Mouse (Mus musculus): ENCODE measurements around the gene Scn1b. TPM values are rescaled to one million over a fixed set of nuclear protein-coding genes. Genes with fewer than 3 reads are reported as not detected.
A peak's percentile ranks its signal among the peaks of the same experiment; 100 is the strongest.

Scn1b gene
- polyA plus RNA-seq, 1 experiment from 2014 or later, result 0.25 TPM

DNA sequence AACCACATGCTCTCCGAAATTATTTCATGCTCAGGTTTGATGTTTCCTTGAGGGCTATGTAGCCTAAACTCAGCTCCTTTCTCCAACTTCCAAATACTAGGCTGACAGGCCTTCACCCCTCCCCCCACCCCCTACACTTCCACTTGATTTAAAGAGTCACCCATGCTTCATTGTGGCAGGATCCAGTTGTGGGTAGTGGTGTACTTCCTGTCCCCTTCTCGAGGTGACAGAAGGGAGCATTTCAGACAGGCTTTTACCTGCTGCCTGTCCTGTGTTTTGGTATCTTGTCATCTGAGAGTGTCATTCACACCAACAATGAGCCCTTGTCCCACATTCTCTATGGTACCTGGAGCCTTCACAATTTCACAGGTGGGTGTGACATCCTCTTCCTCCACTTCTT is 39.5 kb downstream of the Scn1b start:
- peak overlapping the region; percentile 40; the same call in 1 of the 2 replicates for H3K27ac ChIP-seq
- 85% methylated on average over 2 of the region's 2 CpGs for WGBS
- H3K36me3 ChIP-seq (replicated peaks), result no peaks in the 10 kb centered on the region
- no peak overlapping the region for H3K4me3 ChIP-seq
- H3K27me3 ChIP-seq (ENCODE audit: poor library complexity, severe bottlenecking), result no peaks in the 10 kb centered on the region
- no peak for DNase-seq (ENCODE audit: extremely low spot score, low spot score)
- H3K4me1 ChIP-seq, result peaks cover 34% of the 10 kb centered on the region
- no peaks in the 10 kb centered on the region; the same call in 1 of the 2 replicates for H3K9me3 ChIP-seq

DNA sequence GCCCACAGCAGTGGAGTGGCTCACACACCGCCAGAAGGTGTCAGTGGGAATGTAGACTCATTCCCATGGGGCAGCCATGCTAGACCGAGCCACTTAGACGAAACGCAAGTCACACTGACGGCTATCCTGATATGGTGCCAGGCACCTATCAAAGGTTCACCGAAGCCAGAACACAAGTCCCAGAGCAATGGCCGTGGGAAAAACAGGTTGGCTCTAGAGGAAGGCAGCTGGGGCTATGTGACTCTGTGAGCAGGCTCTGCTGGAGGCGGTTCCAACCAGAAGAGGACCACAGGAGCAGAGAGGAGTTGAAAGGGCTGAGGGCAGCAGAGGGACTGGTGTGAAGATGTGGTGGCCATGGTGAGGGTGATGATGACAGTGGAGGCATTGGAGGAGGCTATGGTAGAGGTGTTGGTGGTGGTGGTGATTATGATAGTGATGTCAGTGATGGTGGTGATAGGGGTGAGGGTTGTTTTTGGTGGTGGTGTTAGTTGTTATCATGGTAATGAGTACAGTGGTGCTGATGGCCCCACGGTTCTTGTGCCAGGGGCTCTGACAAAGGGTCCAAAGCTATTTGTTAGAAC is 40.5 kb downstream of the Scn1b start:
- peaks cover 34% of the 10 kb centered on the region for H3K4me1 ChIP-seq
- H3K36me3 ChIP-seq (replicated peaks), result no peaks in the 10 kb centered on the region
- H3K27me3 ChIP-seq (ENCODE audit: poor library complexity, severe bottlenecking), result no peaks in the 10 kb centered on the region
- WGBS, result 90% methylated on average over 9 of the region's 9 CpGs
- no peak for DNase-seq (ENCODE audit: extremely low spot score, low spot score)
- peak overlapping the region; percentile 60 for H3K27ac ChIP-seq
- H3K4me3 ChIP-seq, result no peak overlapping the region
- no peaks in the 10 kb centered on the region; the same call in 1 of the 2 replicates for H3K9me3 ChIP-seq

DNA sequence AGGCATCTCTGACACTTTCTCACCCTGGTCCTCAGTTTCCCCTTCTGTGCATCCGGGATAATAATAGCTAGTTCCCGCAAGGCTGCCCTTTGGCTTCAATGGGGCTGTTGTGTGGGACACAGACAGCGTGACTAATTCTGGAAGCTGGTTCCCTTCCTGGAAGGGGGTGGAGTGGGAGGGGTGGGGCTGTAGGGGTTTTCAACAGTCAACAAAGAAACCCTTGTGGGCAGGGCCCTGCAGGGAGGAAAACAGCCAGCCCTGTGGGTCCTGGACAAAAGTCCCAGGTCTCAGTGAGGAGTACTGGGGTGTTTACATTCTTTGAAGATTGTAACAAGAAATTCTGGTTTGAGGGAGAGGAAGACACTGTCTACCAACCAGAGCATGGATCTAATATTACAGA is 41.6 kb downstream of the Scn1b start:
- Histone ChIP-seq H3K4me1 (peaks cover 34% of the 10 kb centered on the region), H3K4me3 (no peak overlapping the region), H3K27me3 (ENCODE audit: poor library complexity, severe bottlenecking) (no peaks in the 10 kb centered on the region), H3K36me3 (replicated peaks) (no peaks in the 10 kb centered on the region), H3K27ac (peak overlapping the region; percentile 60), H3K9me3 (no peaks in the 10 kb centered on the region; the same call in 1 of the 2 replicates)
- no peak for DNase-seq (ENCODE audit: extremely low spot score, low spot score)
- WGBS, result 42% methylated on average over 3 of the region's 3 CpGs

DNA sequence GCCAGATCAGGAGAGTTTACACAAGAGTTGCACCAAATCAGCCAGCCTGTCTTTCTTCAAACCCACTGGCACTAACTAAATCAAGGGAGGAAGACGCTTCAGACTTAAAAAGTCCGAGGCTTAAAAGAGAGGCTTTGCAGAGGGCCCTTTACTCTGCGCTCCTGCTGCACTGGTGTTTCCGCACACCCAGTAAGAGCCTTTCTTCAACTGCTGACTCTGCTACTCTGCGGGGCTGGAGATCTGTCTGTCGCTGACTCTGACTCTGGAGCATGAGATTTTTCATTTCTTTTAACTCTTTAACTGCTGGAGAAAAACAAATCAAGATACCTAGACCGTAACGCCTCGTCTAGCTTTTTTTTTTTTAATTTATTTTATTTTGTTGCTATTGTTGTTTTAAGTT is 42.7 kb downstream of the Scn1b start:
- Histone ChIP-seq H3K9me3 (no peaks in the 10 kb centered on the region), H3K4me3 (no peak overlapping the region), H3K27ac (peak overlapping the region; percentile 76; the same call in 1 of the 2 replicates), H3K4me1 (peaks cover 34% of the 10 kb centered on the region), H3K36me3 (replicated peaks) (no peaks in the 10 kb centered on the region), H3K27me3 (ENCODE audit: poor library complexity, severe bottlenecking) (no peaks in the 10 kb centered on the region)
- no peak for DNase-seq (ENCODE audit: extremely low spot score, low spot score)
- 68% methylated on average over 9 of the region's 9 CpGs for WGBS

DNA sequence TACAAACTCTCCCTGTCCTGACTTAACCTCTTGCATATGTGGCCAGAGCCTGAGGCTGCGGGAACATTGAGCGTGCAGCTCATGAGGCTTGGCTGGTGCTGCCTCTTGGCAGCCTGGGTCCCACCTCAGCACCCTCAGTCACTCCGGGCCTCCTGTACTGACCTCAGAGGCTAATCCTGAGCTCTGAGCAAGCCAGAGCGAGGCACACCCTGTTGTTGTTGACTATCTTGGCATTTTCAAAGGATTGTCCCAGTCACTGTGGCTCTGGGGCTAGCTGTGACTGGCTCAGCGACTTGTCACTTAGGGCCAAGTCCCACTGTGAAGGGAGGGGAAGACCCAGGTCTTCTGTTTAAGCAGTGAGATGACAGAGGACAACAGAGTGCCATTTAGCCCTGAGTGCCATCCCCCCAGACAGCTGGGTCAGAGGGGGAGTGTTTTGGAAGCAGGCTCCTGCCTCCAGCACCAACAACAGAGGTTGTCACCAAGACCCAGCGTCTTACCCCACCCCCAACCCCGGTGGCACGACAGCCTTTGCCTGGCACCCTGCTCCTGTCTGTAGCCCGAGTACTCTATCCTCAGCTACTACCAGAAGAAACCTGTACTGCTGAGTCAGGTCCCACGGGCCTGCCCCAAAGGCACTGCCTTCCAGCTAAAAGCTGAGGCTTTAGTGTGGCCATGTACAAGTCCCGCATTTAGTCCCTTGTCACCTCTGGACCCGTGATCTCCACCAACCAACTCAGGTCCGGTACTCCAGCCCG is 43.8 kb downstream of the Scn1b start:
- WGBS, result 63% methylated on average over 14 of the region's 14 CpGs
- H3K9me3 ChIP-seq, result no peaks in the 10 kb centered on the region
- no peak overlapping the region for H3K4me3 ChIP-seq
- peak overlapping the region; percentile 76 for H3K27ac ChIP-seq
- no peak for DNase-seq (ENCODE audit: extremely low spot score, low spot score)
- no peaks in the 10 kb centered on the region for H3K36me3 ChIP-seq (replicated peaks)
- peaks cover 34% of the 10 kb centered on the region for H3K4me1 ChIP-seq
- H3K27me3 ChIP-seq (ENCODE audit: poor library complexity, severe bottlenecking), result no peaks in the 10 kb centered on the region

DNA sequence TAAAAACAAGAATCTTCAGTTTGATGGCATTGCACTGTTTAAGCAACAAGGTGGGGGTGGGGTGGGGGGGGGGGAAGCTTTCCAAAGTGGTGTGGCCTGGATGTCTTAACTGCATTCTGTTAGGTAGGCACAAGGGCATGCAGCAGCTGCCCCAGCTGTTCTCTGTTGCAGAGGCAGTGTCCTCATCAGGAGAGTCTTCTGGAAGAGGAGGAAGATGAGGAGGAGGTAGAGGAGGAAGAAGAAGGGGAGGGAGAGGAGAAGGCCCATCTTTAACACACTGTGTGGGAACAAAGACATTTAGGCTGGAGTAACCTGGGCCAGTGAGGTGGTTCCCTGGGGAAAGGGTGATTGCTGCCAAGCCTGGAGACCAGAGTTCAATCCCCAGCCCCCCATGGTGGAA is 44.7 kb downstream of the Scn1b start:
- no peak overlapping the region for H3K27ac ChIP-seq
- peaks cover 42% of the 10 kb centered on the region for H3K4me1 ChIP-seq
- no peaks in the 10 kb centered on the region for H3K36me3 ChIP-seq (replicated peaks)
- no peak for DNase-seq (ENCODE audit: extremely low spot score, low spot score)
- H3K4me3 ChIP-seq, result no peak overlapping the region
- no peaks in the 10 kb centered on the region for H3K9me3 ChIP-seq
- H3K27me3 ChIP-seq (ENCODE audit: poor library complexity, severe bottlenecking), result no peaks in the 10 kb centered on the region

DNA sequence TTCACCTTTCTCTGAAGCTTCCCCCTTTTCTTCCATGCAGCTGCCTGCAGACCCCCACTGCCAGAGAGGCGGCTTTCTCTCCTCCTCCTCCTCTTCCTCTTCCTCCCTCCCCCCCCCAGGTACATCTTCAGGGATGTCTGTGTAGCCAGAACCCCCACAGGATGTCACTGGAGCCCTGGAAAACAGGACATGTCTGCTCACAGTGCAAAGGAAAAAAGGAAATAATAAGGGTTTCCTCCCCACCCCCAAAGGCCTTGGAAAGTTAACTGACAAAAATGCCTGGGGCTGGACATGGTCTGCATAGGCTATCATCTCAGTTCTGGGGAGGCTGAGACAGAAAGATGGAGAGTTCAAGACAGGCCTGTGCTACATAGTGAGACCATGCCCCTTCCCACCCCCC is 45.7 kb downstream of the Scn1b start:
- no peaks in the 10 kb centered on the region for H3K27me3 ChIP-seq (ENCODE audit: poor library complexity, severe bottlenecking)
- peaks cover 49% of the 10 kb centered on the region for H3K4me1 ChIP-seq
- no peak overlapping the region for H3K4me3 ChIP-seq
- H3K9me3 ChIP-seq, result no peaks in the 10 kb centered on the region
- no peak for DNase-seq (ENCODE audit: extremely low spot score, low spot score)
- WGBS, result 30% methylated on average over 1 of the region's 1 CpGs
- H3K36me3 ChIP-seq (replicated peaks), result no peaks in the 10 kb centered on the region
- no peak overlapping the region for H3K27ac ChIP-seq

DNA sequence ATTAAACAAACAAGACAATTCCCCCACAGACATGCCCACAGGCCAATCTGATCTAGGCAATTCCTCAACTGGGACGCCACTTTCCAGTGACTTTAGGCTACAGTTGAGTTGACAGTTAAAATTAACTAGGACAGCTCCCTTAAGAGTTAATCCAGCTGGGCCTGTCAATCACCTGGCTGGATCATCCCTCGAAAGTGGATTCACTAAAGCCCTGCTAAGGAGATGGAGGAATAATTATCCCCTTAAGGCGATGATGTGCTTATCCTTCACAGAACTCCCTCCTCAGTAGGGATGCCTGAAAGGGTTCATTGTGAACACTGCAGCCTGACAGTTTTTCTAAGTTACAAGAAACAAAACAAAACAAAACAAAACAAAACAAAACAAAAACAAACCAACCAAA is 46.2 kb downstream of the Scn1b start:
- no peaks in the 10 kb centered on the region for H3K9me3 ChIP-seq
- H3K27ac ChIP-seq, result no peak overlapping the region
- no peak overlapping the region for H3K4me3 ChIP-seq
- no peaks in the 10 kb centered on the region for H3K27me3 ChIP-seq (ENCODE audit: poor library complexity, severe bottlenecking)
- 46% methylated on average over 3 of the region's 3 CpGs for WGBS
- no peak for DNase-seq (ENCODE audit: extremely low spot score, low spot score)
- no peaks in the 10 kb centered on the region for H3K36me3 ChIP-seq (replicated peaks)
- H3K4me1 ChIP-seq, result peaks cover 46% of the 10 kb centered on the region

DNA sequence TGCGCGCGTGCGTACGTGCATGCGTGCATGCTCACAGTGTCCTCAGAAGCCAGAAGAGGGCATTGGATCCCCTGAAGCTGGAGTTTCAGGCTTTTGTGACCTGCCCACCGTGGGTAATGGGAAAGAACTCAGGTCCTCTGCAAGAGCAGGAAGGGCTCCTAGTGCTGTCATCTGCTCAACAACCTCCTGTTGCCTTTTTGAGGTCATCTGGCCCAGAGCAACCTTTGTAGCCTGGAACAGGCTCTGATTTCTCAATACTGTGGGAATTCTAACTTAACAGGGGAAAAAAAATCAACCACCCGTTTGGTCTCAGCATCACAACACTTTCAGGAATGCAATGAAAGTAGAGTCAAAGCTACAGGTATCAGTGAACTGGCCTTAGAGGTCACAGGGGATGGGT is 47.1 kb downstream of the Scn1b start:
- no peak overlapping the region for H3K4me3 ChIP-seq
- no peak overlapping the region for H3K27ac ChIP-seq
- 90% methylated on average over 8 of the region's 8 CpGs for WGBS
- no peak for DNase-seq (ENCODE audit: extremely low spot score, low spot score)
- peaks cover 37% of the 10 kb centered on the region for H3K4me1 ChIP-seq
- no peaks in the 10 kb centered on the region for H3K9me3 ChIP-seq
- no peaks in the 10 kb centered on the region for H3K36me3 ChIP-seq (replicated peaks)
- no peaks in the 10 kb centered on the region for H3K27me3 ChIP-seq (ENCODE audit: poor library complexity, severe bottlenecking)

DNA sequence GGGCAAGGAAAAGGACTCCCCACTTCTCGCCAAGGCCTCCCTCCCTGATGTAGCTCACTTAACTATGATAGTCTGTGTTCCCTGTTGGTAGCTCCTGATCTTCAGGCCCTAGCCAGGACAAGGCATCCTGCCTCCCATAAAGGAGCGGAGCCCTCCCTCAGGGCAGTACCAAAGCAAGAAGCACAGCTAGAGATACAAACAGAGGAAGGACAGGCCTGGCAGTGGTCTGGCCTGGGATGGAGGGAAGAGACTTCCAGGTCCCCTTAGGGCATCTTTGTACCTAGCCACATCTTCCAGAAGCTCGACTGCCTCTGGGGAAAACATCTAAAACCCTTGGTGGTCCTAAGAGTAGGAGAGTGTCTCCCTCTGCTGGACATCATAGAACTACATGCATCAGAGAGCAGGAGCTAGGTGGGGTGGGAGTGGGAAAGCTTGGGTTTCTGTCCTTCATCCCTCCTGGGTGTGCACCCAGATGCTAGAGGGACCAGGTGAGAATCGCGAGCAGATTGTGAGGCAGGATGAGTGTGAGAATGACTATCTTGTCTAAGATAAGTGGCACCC is 48.8 kb downstream of the Scn1b start:
- H3K9me3 ChIP-seq, result no peaks in the 10 kb centered on the region
- no peak overlapping the region for H3K4me3 ChIP-seq
- H3K4me1 ChIP-seq, result peaks cover 20% of the 10 kb centered on the region
- H3K36me3 ChIP-seq (replicated peaks), result no peaks in the 10 kb centered on the region
- 41% methylated on average over 5 of the region's 5 CpGs for WGBS
- no peaks in the 10 kb centered on the region for H3K27me3 ChIP-seq (ENCODE audit: poor library complexity, severe bottlenecking)
- peak overlapping the region; percentile 44 for H3K27ac ChIP-seq
- DNase-seq (ENCODE audit: extremely low spot score, low spot score), result no peak

DNA sequence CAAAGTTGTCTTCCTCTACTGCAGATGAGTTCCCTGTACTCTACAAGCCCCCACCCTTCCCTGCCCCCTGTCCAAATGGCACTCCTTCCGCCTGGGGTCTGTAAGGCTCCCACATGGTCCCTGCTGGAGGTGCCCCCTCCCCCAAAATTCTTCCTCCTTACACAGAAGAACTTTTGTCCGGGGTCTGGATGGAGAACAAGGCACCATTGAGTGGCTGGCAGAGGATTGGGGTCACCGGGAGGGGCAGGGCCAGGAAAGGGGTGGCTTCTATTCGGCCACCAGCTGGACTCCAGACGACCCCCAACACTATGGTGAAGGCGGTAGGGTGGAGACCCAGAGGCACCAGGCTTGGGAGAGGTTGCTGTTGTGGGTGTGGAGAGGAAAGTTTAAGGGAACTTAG is 49.3 kb downstream of the Scn1b start:
- WGBS, result 52% methylated on average over 6 of the region's 6 CpGs
- H3K4me3 ChIP-seq, result no peak overlapping the region
- no peak for DNase-seq (ENCODE audit: extremely low spot score, low spot score)
- H3K4me1 ChIP-seq, result peaks cover 17% of the 10 kb centered on the region
- H3K36me3 ChIP-seq (replicated peaks), result no peaks in the 10 kb centered on the region
- no peaks in the 10 kb centered on the region for H3K9me3 ChIP-seq
- H3K27ac ChIP-seq, result peak overlapping the region; percentile 44
- no peaks in the 10 kb centered on the region for H3K27me3 ChIP-seq (ENCODE audit: poor library complexity, severe bottlenecking)

DNA sequence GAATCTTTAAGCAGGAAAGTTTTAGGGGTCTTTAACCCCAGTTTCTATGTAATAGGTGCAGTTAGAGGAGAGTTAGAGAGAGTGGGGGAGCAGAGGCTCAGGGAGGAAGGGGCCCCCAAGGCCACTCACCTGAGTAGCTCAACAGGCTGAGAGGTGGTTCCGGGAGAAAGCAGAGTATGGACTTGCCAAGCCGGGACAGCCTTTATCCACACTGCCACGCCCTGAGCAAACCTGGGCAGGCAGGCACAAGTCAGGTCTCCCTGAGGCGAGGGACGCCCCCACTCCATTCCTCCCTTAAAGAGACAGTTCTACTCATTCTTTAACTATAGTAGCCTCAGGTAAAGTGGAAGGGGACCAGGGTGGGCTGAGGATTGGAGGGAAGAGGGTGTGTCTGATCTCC is 50.3 kb downstream of the Scn1b start, which contains the start of gene Fxyd3:
Gene Fxyd3, minus strand, starts transcription at position 213 of the 400 bp plus-strand sequence.
- H3K27ac ChIP-seq, result peak within 1 kb of the TSS; percentile 44

DNA sequence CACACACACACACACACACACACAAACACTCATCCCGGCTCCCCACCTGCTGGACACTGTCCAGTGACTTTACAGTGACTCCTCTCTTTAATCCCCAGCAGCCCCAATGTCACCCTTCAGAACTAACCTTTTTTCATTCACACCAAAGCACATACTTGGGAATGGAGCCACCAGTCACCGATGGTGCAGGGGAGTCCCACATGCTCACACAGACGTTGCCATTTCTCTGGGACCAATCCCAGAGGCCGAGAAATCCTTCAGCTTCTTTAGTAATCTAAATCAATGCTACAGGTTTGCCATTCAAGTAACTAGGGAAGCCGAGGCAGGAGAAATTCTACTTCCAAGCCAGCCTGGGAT is 52.1 kb downstream of the Scn1b start:
- Histone ChIP-seq H3K36me3 (replicated peaks) (no peaks in the 10 kb centered on the region), H3K4me3 (no peak overlapping the region), H3K9me3 (no peaks in the 10 kb centered on the region), H3K4me1 (peaks cover 21% of the 10 kb centered on the region), H3K27me3 (ENCODE audit: poor library complexity, severe bottlenecking) (no peaks in the 10 kb centered on the region), H3K27ac (no peak overlapping the region)
- no peak for DNase-seq (ENCODE audit: extremely low spot score, low spot score)
- 85% methylated on average over 5 of the region's 5 CpGs for WGBS

More for the DNA sequence above, 50.3 kb downstream of the Scn1b start, which contains the start of gene Fxyd3:
- Histone ChIP-seq H3K4me3 (no peak within 1 kb of the TSS), H3K9me3 (no peaks in the 10 kb centered on the region), H3K27me3 (ENCODE audit: poor library complexity, severe bottlenecking) (no peaks in the 10 kb centered on the region), H3K4me1 (peaks cover 21% of the 10 kb centered on the region), H3K36me3 (replicated peaks) (no peaks in the 10 kb centered on the region)
- DNase-seq (ENCODE audit: extremely low spot score, low spot score), result no peak
- WGBS, result 66% methylated on average over 5 of the region's 5 CpGs

All from forebrain, embryonic 10.5 days (tissue).